Mouse (Mus musculus): Measurements from ENCODE around the gene Cep170b.

Gene Cep170b

DNA sequence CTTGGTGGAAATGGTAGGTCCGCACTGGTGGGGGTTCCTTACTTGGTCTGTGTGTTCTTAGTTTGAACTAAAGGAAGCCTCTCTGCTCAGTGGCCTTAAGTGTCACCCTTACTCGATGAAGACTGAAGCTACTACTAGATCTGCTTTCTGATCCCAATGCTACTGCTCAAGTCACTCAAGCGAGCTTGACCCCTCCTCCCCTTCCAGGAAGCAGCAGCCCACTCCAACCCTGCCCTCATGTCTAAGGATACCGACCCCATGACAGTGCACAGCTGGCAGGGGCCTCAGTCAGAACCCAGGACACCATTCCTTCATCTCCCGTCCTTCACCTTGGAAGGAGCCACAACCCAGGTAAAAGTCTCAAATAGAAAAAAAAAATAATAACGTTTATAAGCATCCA lies at the start of gene Cep170b:
TSS of gene Cep170b (plus strand) at position 240 of the 400 bp plus-strand sequence.
- DNase-seq (ENCODE audit: low spot score) = no peak

- DNase-seq (ENCODE audit: low spot score) = no peak
Measured at GRCm38 (mm10) chr12:112670718-112671393, 49.4 kb upstream of the Cep170b start.

DNA sequence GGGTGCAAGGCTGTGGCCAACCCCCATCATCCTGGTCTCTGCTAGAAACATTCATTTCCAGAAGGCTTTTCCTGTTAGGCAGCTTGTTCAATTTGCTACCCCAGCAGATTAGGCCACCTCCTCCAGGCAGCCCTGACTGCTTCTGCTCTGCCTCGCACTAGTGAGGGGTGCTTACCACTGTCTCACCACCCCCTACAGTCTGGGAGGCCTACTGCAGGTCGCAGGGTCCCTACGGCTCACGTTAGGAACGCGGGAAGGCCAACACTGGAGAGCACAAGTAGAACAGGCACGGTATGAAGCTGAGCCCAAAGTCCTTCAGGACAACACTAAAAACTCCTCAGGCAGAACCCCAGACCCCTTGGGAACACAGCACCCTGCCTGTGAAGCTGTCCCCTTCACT lies 48.4 kb upstream of the Cep170b start:
- DNase-seq (ENCODE audit: low spot score) = no peak

DNA sequence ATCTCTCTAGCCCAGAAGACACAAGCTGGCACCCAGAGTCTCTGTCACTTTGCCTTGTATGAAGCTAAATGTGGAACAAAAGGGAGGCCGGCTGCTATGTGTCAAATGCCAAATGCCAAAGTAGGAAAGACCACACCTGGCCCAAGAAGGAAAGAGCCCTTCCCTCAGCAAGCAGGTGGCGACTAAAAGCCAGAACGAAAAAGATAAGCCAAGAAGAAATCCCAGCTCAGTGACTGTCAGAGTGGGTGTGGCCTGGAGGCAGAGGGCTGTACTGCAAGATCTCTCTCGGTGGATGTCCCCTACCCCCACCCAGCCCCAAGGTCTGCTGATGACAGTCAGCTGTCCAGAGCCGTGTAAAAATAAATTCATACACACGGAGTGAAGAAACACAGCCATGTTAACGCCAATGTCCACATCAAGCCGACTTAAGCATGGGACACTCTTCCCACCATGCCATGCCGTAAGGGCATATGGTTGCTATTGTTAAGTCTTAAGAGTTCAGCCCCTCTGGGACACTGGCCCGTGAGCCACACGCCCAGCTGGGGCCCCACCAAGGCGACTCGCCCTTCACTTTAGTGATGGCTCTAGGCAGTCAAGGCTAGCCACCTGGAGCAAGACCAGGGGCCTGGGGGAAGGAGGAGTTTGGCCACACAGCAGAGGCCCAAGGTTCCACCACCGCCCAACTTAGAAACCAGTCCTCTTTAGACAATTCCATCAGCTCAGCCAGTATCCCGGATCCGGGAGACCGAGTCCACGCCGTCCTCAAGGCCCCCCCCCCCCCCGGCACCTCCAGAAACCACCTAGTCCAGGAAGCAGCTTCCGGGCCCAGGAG lies 47.3 kb upstream of the Cep170b start:
- DNase-seq (ENCODE audit: low spot score) = no peak

GRCm38 (mm10) chr12:112673576-112674091 lies 46.6 kb upstream of the Cep170b start:
- no peak for DNase-seq (ENCODE audit: low spot score)

DNA sequence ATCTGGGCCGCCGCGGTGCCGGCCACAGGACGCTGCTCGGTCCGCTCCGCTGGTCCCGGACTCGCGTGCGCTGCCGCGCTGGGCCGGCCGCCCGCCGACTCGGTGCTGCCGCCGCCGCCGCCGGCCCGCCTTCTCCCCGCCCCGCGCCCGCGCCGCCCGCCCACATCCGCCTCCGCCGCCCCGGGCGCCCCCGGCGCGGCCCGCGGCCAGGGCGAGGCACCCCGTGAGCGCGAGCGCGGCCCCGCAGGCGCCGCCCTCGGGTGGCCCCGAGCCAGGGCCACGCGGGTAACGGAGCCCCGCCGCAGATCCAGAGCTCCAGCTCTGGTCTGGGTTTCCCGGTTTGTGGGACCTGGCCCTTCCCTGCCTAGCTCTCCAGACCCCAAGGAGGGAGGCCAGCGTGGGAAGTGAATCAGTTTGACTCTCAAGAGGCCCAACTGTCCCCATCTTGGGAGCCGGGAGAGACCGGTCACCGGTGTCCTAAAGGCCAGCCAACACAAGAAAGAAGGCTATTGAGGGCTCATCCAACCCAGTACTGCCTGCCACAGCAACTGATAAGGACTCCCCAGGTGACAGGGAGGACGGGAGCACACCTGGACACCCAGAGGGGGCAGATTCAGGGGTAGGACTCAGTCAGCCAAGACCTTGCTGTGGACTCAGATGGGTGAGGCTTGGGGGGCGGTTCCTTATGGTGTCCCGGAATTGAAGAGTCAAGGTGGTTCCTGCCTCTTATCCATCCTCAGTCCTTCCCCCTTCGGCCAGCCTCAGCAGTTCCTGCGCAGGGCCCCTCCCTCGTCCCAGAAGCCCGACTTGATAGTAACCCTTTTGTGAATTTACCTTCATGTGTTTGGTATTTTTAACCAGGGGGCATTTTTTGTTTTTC lies 45.9 kb upstream of the Cep170b start, which contains the start of gene Akt1:
TSS of gene Akt1 (minus strand) at position 753 of the 880 bp plus-strand sequence.
- peak; percentile 42 for DNase-seq (ENCODE audit: low spot score)

- DNase-seq (ENCODE audit: low spot score) = peak; percentile 82
Measured at GRCm38 (mm10) chr12:112675245-112676035, 44.8 kb upstream of the Cep170b start.

- DNase-seq (ENCODE audit: low spot score) = no peak
Measured at GRCm38 (mm10) chr12:112677076-112677475, 43.2 kb upstream of the Cep170b start.

- DNase-seq (ENCODE audit: low spot score) = no peak
Measured at GRCm38 (mm10) chr12:112677943-112678554, 42.2 kb upstream of the Cep170b start.

- peak; percentile 52 for DNase-seq (ENCODE audit: low spot score)
Measured at GRCm38 (mm10) chr12:112678555-112679026, 41.7 kb upstream of the Cep170b start, which contains the start of gene Zbtb42. Gene Zbtb42, plus strand, starts transcription at chr12:112678828.

- no peak for DNase-seq (ENCODE audit: low spot score)
Measured at GRCm38 (mm10) chr12:112679027-112679996, 40.9 kb upstream of the Cep170b start.

DNA sequence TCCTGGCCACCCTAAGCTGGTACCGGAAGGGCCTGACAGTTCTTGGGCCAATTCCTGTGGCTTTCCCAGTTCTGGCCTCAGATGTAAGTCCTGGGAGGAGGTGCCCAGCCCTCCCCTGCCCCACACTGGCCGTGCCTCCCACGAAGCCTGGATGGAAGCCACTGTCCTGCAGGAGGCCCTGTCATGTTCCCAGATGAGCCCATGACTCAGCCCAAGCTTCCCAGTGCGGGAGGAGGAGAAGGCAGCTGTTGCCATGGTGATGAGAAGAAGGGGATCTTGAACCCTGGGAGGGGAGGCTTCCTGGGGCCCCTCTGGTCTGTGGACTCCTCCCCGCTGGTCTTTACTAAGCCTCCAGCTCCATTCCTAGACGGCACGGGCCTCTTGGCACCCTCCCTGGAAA lies 36.9 kb upstream of the Cep170b start:
- DNase-seq (ENCODE audit: low spot score) = no peak

GRCm38 (mm10) chr12:112688458-112688857 lies 31.8 kb upstream of the Cep170b start:
- DNase-seq (ENCODE audit: low spot score) = no peak

GRCm38 (mm10) chr12:112693185-112694126 lies 26.8 kb upstream of the Cep170b start:
- DNase-seq (ENCODE audit: low spot score) = peak; percentile 96

DNA sequence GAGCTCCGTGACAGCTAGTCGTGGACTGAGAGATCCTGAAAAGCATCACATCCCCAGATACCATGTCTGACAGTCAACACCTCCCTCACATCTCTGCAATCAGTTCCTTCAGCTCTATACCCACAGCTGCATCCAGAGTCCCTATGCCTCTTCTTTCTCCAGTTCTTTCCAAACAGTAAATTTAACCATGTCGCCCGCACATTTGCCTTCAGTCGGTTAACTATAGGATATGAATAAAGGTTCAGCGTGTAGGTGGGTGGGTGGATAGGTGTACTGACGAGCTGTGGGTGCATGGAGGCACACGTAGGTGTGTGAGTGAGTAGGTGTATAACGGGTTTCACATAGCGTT lies 26.2 kb upstream of the Cep170b start:
- DNase-seq (ENCODE audit: low spot score) = no peak

DNA sequence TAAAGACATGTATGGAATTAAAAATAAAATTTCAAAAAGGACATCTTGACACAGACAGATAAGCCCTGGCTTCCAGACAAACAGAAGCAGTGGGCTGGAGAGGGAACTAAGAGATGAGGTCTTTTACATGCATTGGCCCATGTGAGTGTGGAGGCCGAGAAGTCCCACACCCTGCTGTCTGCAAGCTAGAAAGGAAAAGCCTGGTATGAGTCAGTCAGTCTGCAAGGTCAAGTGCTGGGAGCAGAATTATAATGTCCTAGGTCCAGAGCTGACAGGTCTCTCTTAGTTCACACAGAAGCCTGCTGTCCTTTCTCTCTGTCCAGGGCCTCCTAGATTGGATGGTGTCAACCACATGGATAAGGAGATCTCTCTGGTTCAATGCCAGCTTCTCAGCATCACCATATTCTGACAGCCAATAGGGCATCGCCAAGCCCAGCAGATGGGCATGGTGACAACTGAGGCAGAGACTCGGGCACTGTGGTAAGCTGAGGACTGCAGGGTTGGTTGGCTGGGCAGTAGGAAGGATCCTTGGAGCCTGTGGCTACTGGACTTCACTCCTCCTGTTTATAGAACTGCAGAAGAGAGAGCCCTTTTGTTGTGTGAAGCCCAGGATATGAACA lies 23.3 kb upstream of the Cep170b start:
- DNase-seq (ENCODE audit: low spot score) = no peak

- no peak for DNase-seq (ENCODE audit: low spot score)
Measured at GRCm38 (mm10) chr12:112700522-112700921, 19.7 kb upstream of the Cep170b start.
